Mouse (Mus musculus): ENCODE data around the gene Uba2. TPM values are rescaled to one million over a fixed set of nuclear protein-coding genes. Genes with fewer than 3 reads are reported as not detected.
"Not testable (repeated sequence)": the region's sequence is repeated elsewhere in the genome, so short reads cannot be mapped to it uniquely, and the experiment has no call there.

Gene Uba2
- polyA plus RNA-seq, 1 experiment from 2014 or later: 128 TPM

GRCm38 (mm10) chr7:34176241-34176640 is 6.8 kb upstream of the Uba2 start:
- not testable (repeated sequence) for H3K4me1 ChIP-seq (ENCODE audit: control insufficient read depth, insufficient read depth, low read length)
- WGBS (ENCODE audit: insufficient replicate concordance): 80% methylated on average over 6 of the region's 6 CpGs

GRCm38 (mm10) chr7:34172251-34172650 is 2.9 kb upstream of the Uba2 start:
- Histone ChIP-seq H3K27me3 (ENCODE audit: control insufficient read depth, insufficient read depth, low read length) (no peaks in the 10 kb centered on the region), H3K9ac (ENCODE audit: low read depth, low read length) (no peak overlapping the region), H3K4me1 (ENCODE audit: control insufficient read depth, insufficient read depth, low read length) (no peaks in the 10 kb centered on the region), H3K27ac (ENCODE audit: low read depth, low read length) (no peak overlapping the region), H3K36me3 (ENCODE audit: control insufficient read depth, insufficient read depth, low read length) (no peaks in the 10 kb centered on the region), H3K4me2 (no peak overlapping the region), H3K4me3 (ENCODE audit: low read depth, low read length) (no peak overlapping the region), H3K9me3 (replicated peaks; ENCODE audit: control insufficient read depth, low read length) (no peaks in the 10 kb centered on the region)
- 55% methylated on average over 1 of the region's 1 CpGs for WGBS (ENCODE audit: insufficient replicate concordance)
- ATAC-seq (replicated peaks; ENCODE audit: insufficient number of reproducible peaks, low FRiP score, low TSS enrichment): no peak

More at GRCm38 (mm10) chr7:34176241-34176640, 6.8 kb upstream of the Uba2 start:
- not testable (repeated sequence) for H3K4me2 ChIP-seq; H3K9me3 ChIP-seq (replicated peaks; ENCODE audit: control insufficient read depth, low read length); H3K27me3 ChIP-seq (ENCODE audit: control insufficient read depth, insufficient read depth, low read length); H3K27ac ChIP-seq (ENCODE audit: low read depth, low read length); ATAC-seq (replicated peaks; ENCODE audit: insufficient number of reproducible peaks, low FRiP score, low TSS enrichment); H3K9ac ChIP-seq (ENCODE audit: low read depth, low read length); H3K4me3 ChIP-seq (ENCODE audit: low read depth, low read length); H3K36me3 ChIP-seq (ENCODE audit: control insufficient read depth, insufficient read depth, low read length)

GRCm38 (mm10) chr7:34168470-34169251 is 738 bp downstream of the Uba2 start:
- peak overlapping the region; percentile 93 for H3K4me2 ChIP-seq
- no peaks in the 10 kb centered on the region for H3K4me1 ChIP-seq (ENCODE audit: control insufficient read depth, insufficient read depth, low read length)
- ATAC-seq (replicated peaks; ENCODE audit: insufficient number of reproducible peaks, low FRiP score, low TSS enrichment): peak; percentile 94
- H3K9me3 ChIP-seq (replicated peaks; ENCODE audit: control insufficient read depth, low read length): no peaks in the 10 kb centered on the region
- H3K9ac ChIP-seq (ENCODE audit: low read depth, low read length): peak overlapping the region; percentile 98
- WGBS (ENCODE audit: insufficient replicate concordance): 10% methylated on average over 30 of the region's 30 CpGs
- H3K36me3 ChIP-seq (ENCODE audit: control insufficient read depth, insufficient read depth, low read length): peaks cover 8% of the 10 kb centered on the region
- peak overlapping the region; percentile 89 for H3K27ac ChIP-seq (ENCODE audit: low read depth, low read length)
- peak overlapping the region; percentile 98 for H3K4me3 ChIP-seq (ENCODE audit: low read depth, low read length)
- no peaks in the 10 kb centered on the region for H3K27me3 ChIP-seq (ENCODE audit: control insufficient read depth, insufficient read depth, low read length)

GRCm38 (mm10) chr7:34167766-34168469 is 1.5 kb downstream of the Uba2 start:
- peak overlapping the region; percentile 93 for H3K4me2 ChIP-seq
- H3K9me3 ChIP-seq (replicated peaks; ENCODE audit: control insufficient read depth, low read length): no peaks in the 10 kb centered on the region
- peaks cover 13% of the 10 kb centered on the region for H3K36me3 ChIP-seq (ENCODE audit: control insufficient read depth, insufficient read depth, low read length)
- H3K4me1 ChIP-seq (ENCODE audit: control insufficient read depth, insufficient read depth, low read length): no peaks in the 10 kb centered on the region
- no peaks in the 10 kb centered on the region for H3K27me3 ChIP-seq (ENCODE audit: control insufficient read depth, insufficient read depth, low read length)
- H3K27ac ChIP-seq (ENCODE audit: low read depth, low read length): peak overlapping the region; percentile 89
- ATAC-seq (replicated peaks; ENCODE audit: insufficient number of reproducible peaks, low FRiP score, low TSS enrichment): peak; percentile 60
- peak overlapping the region; percentile 98 for H3K4me3 ChIP-seq (ENCODE audit: low read depth, low read length)
- under 1% methylated on average over 54 of the region's 54 CpGs for WGBS (ENCODE audit: insufficient replicate concordance)
- H3K9ac ChIP-seq (ENCODE audit: low read depth, low read length): peak overlapping the region; percentile 98

DNA sequence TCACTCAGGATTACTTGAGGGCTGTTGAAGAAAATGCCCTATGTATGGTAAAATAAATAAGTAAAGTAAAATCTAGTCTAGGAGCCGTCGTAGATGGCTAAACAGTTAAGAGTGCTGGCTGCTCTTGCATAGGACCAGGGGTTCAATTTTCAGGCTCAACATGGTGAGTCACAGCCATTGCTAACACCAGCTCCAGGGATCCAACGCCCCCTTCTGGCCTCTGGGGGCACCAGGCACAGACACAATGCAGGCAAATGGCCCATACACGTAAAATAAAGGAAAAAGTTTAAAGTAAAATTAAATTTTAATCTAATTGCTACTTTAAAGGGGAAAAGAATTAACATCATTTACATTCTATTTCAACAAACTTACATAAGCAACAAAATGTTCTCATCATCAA is 2.5 kb downstream of the Uba2 start:
- Histone ChIP-seq H3K36me3 (ENCODE audit: control insufficient read depth, insufficient read depth, low read length) (peaks cover 17% of the 10 kb centered on the region), H3K4me1 (ENCODE audit: control insufficient read depth, insufficient read depth, low read length) (no peaks in the 10 kb centered on the region), H3K9me3 (replicated peaks; ENCODE audit: control insufficient read depth, low read length) (no peaks in the 10 kb centered on the region), H3K4me2 (no peak overlapping the region; the same call in 1 of the 2 replicates), H3K4me3 (ENCODE audit: low read depth, low read length) (0 out of 2 replicates have a peak overlapping the region, but pooled peaks have one; percentile 8), H3K27ac (ENCODE audit: low read depth, low read length) (no peak overlapping the region), H3K27me3 (ENCODE audit: control insufficient read depth, insufficient read depth, low read length) (no peaks in the 10 kb centered on the region), H3K9ac (ENCODE audit: low read depth, low read length) (no peak overlapping the region)
- no peak for ATAC-seq (replicated peaks; ENCODE audit: insufficient number of reproducible peaks, low FRiP score, low TSS enrichment)
- WGBS (ENCODE audit: insufficient replicate concordance): 47% methylated on average over 4 of the region's 4 CpGs

- Histone ChIP-seq H3K27ac (ENCODE audit: low read depth, low read length) (no peak overlapping the region), H3K9me3 (replicated peaks; ENCODE audit: control insufficient read depth, low read length) (no peaks in the 10 kb centered on the region), H3K9ac (ENCODE audit: low read depth, low read length) (no peak overlapping the region), H3K27me3 (ENCODE audit: control insufficient read depth, insufficient read depth, low read length) (no peaks in the 10 kb centered on the region), H3K4me3 (ENCODE audit: low read depth, low read length) (no peak overlapping the region), H3K36me3 (ENCODE audit: control insufficient read depth, insufficient read depth, low read length) (peaks cover 25% of the 10 kb centered on the region), H3K4me1 (ENCODE audit: control insufficient read depth, insufficient read depth, low read length) (no peaks in the 10 kb centered on the region), H3K4me2 (no peak overlapping the region)
- ATAC-seq (replicated peaks; ENCODE audit: insufficient number of reproducible peaks, low FRiP score, low TSS enrichment): no peak
- 80% methylated on average over 3 of the region's 3 CpGs for WGBS (ENCODE audit: insufficient replicate concordance)
Observed at GRCm38 (mm10) chr7:34165999-34166398, 3.4 kb downstream of the Uba2 start.

- no peak for ATAC-seq (replicated peaks; ENCODE audit: insufficient number of reproducible peaks, low FRiP score, low TSS enrichment)
Observed at GRCm38 (mm10) chr7:34164671-34165070, 4.7 kb downstream of the Uba2 start.

GRCm38 (mm10) chr7:34159167-34159566 is 10.2 kb downstream of the Uba2 start:
- Histone ChIP-seq H3K27ac (ENCODE audit: low read depth, low read length) (no peak overlapping the region), H3K4me2 (no peak overlapping the region), H3K27me3 (ENCODE audit: control insufficient read depth, insufficient read depth, low read length) (no peaks in the 10 kb centered on the region), H3K4me3 (ENCODE audit: low read depth, low read length) (no peak overlapping the region), H3K36me3 (ENCODE audit: control insufficient read depth, insufficient read depth, low read length) (peaks cover 76% of the 10 kb centered on the region), H3K9ac (ENCODE audit: low read depth, low read length) (no peak overlapping the region), H3K4me1 (ENCODE audit: control insufficient read depth, insufficient read depth, low read length) (no peaks in the 10 kb centered on the region), H3K9me3 (replicated peaks; ENCODE audit: control insufficient read depth, low read length) (no peaks in the 10 kb centered on the region)
- WGBS (ENCODE audit: insufficient replicate concordance): 91% methylated on average over 3 of the region's 3 CpGs
- ATAC-seq (replicated peaks; ENCODE audit: insufficient number of reproducible peaks, low FRiP score, low TSS enrichment): no peak

More at GRCm38 (mm10) chr7:34164671-34165070, 4.7 kb downstream of the Uba2 start:
- H3K4me3 ChIP-seq (ENCODE audit: low read depth, low read length): no peak overlapping the region
- 94% methylated on average over 7 of the region's 7 CpGs for WGBS (ENCODE audit: insufficient replicate concordance)
- H3K27ac ChIP-seq (ENCODE audit: low read depth, low read length): no peak overlapping the region
- H3K4me1 ChIP-seq (ENCODE audit: control insufficient read depth, insufficient read depth, low read length): no peaks in the 10 kb centered on the region
- H3K4me2 ChIP-seq: no peak overlapping the region
- H3K9ac ChIP-seq (ENCODE audit: low read depth, low read length): no peak overlapping the region
- peaks cover 36% of the 10 kb centered on the region for H3K36me3 ChIP-seq (ENCODE audit: control insufficient read depth, insufficient read depth, low read length)
- no peaks in the 10 kb centered on the region for H3K27me3 ChIP-seq (ENCODE audit: control insufficient read depth, insufficient read depth, low read length)
- H3K9me3 ChIP-seq (replicated peaks; ENCODE audit: control insufficient read depth, low read length): no peaks in the 10 kb centered on the region

Measured in heart, embryonic 11.5 days (tissue).